Mouse (Mus musculus): ENCODE measurements around the gene Gns.

Gene Gns

GRCm38 (mm10) chr10:121429581-121429980 lies 64.7 kb downstream of the Gns start:
- DNase-seq (ENCODE audit: low read depth, low spot score) = no peak

GRCm38 (mm10) chr10:121429981-121430682 lies 65.2 kb downstream of the Gns start:
- DNase-seq (ENCODE audit: low read depth, low spot score) = no peak

GRCm38 (mm10) chr10:121430764-121431540 lies 66.1 kb downstream of the Gns start:
- DNase-seq (ENCODE audit: low read depth, low spot score) = no peak

- no peak for DNase-seq (ENCODE audit: low read depth, low spot score)
Observed at GRCm38 (mm10) chr10:121432041-121432634, 67.2 kb downstream of the Gns start.

- DNase-seq (ENCODE audit: low read depth, low spot score) = no peak
Observed at GRCm38 (mm10) chr10:121432635-121433280, 67.9 kb downstream of the Gns start.

GRCm38 (mm10) chr10:121434441-121435103 lies 69.7 kb downstream of the Gns start:
- DNase-seq (ENCODE audit: low read depth, low spot score) = no peak

GRCm38 (mm10) chr10:121435546-121436257 lies 70.8 kb downstream of the Gns start:
- no peak for DNase-seq (ENCODE audit: low read depth, low spot score)

GRCm38 (mm10) chr10:121436258-121436645 lies 71.4 kb downstream of the Gns start:
- DNase-seq (ENCODE audit: low read depth, low spot score) = no peak

GRCm38 (mm10) chr10:121436693-121437092 lies 71.8 kb downstream of the Gns start:
- no peak for DNase-seq (ENCODE audit: low read depth, low spot score)

- DNase-seq (ENCODE audit: low read depth, low spot score) = no peak
Observed at GRCm38 (mm10) chr10:121438109-121438508, 73.2 kb downstream of the Gns start.

GRCm38 (mm10) chr10:121439310-121439731 lies 74.4 kb downstream of the Gns start:
- no peak for DNase-seq (ENCODE audit: low read depth, low spot score)

GRCm38 (mm10) chr10:121443791-121444190 lies 78.9 kb downstream of the Gns start:
- DNase-seq (ENCODE audit: low read depth, low spot score) = no peak

GRCm38 (mm10) chr10:121444198-121444597 lies 79.3 kb downstream of the Gns start:
- DNase-seq (ENCODE audit: low read depth, low spot score) = no peak

- DNase-seq (ENCODE audit: low read depth, low spot score) = no peak
Observed at GRCm38 (mm10) chr10:121445808-121446207, 80.9 kb downstream of the Gns start.

All from brain, embryonic 18.5 days (tissue).